9 mouse cellular contexts compared by ENCODE assay signal in the genomic region with DNA sequence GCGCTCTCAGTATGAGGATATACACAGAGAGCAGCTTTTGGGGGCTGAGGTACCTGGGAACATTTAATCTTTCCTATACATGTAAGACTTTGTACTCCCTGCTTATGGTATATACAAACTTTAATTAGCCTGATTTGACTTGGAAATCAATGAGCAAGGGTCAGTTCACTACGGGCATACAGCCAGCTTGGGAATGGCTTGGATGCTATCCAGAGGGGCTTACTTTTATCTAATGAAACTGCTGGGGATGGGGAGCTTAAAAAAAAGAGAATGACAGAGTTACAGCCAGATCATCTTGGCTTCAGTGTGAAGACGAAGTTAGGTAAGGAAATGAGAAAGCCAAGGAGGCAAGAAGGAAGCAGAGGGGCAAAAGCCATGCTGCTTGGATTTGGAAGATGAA. TPM values are rescaled to one million over a fixed set of nuclear protein-coding genes. Genes with fewer than 3 reads are reported as not detected.
DNase-seq lines count a peak whose midpoint lies in the region; ATAC-seq and TF ChIP-seq lines count a peak whose summit lies in the region.
"Had no signal": no experiment of that assay in that cellular context is flagged by ENCODE, and none has a peak within 500 bp of the region (broad histone marks: within the 10 kb centered on the region; RNA-seq: fewer than 3 reads in every experiment).

No protein-coding gene starts in this region.

- TF ChIP-seq EP300 in heart, postnatal 0 days (IDR thresholded peaks at IDR 0.05; ENCODE audit: low read depth), result no peak

- peak overlapping the region; percentile 26 for H3K4me3 ChIP-seq in heart, postnatal 0 days (ENCODE audit: low read depth, low read length)
- H3K4me3 ChIP-seq in forebrain, embryonic 10.5 days, result peak overlapping the region; percentile 92
- peak overlapping the region; percentile 28 for H3K4me3 ChIP-seq in kidney, embryonic 14.5 days (ENCODE audit: low read length)
- H3K4me3 ChIP-seq in midbrain, embryonic 16.5 days (ENCODE audit: low read depth, low read length), result peak overlapping the region; percentile 34

- ATAC-seq in heart, postnatal 0 days (ENCODE audit: insufficient read depth, low read depth), result no peak
- no peak for ATAC-seq in kidney, embryonic 14.5 days (ENCODE audit: low FRiP score, low TSS enrichment)
- no peak for ATAC-seq in midbrain, embryonic 16.5 days

- H3K9me3 ChIP-seq in heart, postnatal 0 days (replicated peaks; ENCODE audit: control insufficient read depth, low read length), result no peaks in the 10 kb centered on the region
- no peaks in the 10 kb centered on the region for H3K9me3 ChIP-seq in forebrain, embryonic 10.5 days
- H3K9me3 ChIP-seq in kidney, embryonic 14.5 days (ENCODE audit: control insufficient read depth, low read length), result no peaks in the 10 kb centered on the region
- no peaks in the 10 kb centered on the region for H3K9me3 ChIP-seq in midbrain, embryonic 16.5 days (replicated peaks; ENCODE audit: control insufficient read depth, low read length, poor library complexity, severe bottlenecking)

- TF ChIP-seq CTCF in heart, postnatal 0 days (IDR thresholded peaks at IDR 0.05; ENCODE audit: low read depth), result no peak

- peaks cover 9% of the 10 kb centered on the region; the same call in 1 of the 2 replicates for H3K36me3 ChIP-seq in heart, postnatal 0 days (replicated peaks; ENCODE audit: control insufficient read depth, insufficient read depth, low read length)
- H3K36me3 ChIP-seq in forebrain, embryonic 10.5 days (replicated peaks), result peaks cover 38% of the 10 kb centered on the region
- H3K36me3 ChIP-seq in kidney, embryonic 14.5 days (ENCODE audit: control insufficient read depth, insufficient read depth, low read length), result peaks cover 16% of the 10 kb centered on the region; the same call in 1 of the 2 replicates
- H3K36me3 ChIP-seq in midbrain, embryonic 16.5 days (ENCODE audit: control insufficient read depth, insufficient read depth, low read length), result peaks cover 9% of the 10 kb centered on the region; the same call in 1 of the 2 replicates

- no peaks in the 10 kb centered on the region for H3K27me3 ChIP-seq in heart, postnatal 0 days (ENCODE audit: control insufficient read depth, insufficient read depth, low read length)
- H3K27me3 ChIP-seq in forebrain, embryonic 10.5 days (ENCODE audit: poor library complexity, severe bottlenecking), result no peaks in the 10 kb centered on the region
- H3K27me3 ChIP-seq in kidney, embryonic 14.5 days (ENCODE audit: control insufficient read depth, insufficient read depth, low read length), result no peaks in the 10 kb centered on the region
- no peaks in the 10 kb centered on the region for H3K27me3 ChIP-seq in midbrain, embryonic 16.5 days (ENCODE audit: control insufficient read depth, insufficient read depth, low read depth, low read length)

- H3K4me2 ChIP-seq in heart, postnatal 0 days (ENCODE audit: low read depth, low read length), result peak overlapping the region; percentile 57
- peak overlapping the region; percentile 49 for H3K4me2 ChIP-seq in kidney, embryonic 14.5 days (replicated peaks; ENCODE audit: low read depth, low read length)
- H3K4me2 ChIP-seq in midbrain, embryonic 16.5 days (ENCODE audit: low read length), result peak overlapping the region; percentile 86

- no peak overlapping the region for H3K27ac ChIP-seq in heart, postnatal 0 days (ENCODE audit: low read depth)
- H3K27ac ChIP-seq in forebrain, embryonic 10.5 days, result no peak overlapping the region
- no peak overlapping the region for H3K27ac ChIP-seq in kidney, embryonic 14.5 days (ENCODE audit: low read depth, low read length)
- no peak overlapping the region for H3K27ac ChIP-seq in midbrain, embryonic 16.5 days (ENCODE audit: low read length)

- DNase-seq in heart, postnatal 0 days (ENCODE audit: low spot score), result no peak
- DNase-seq in heart, adult 9 months (ENCODE audit: low spot score in 2 of 2), result no peak
- no peak for DNase-seq in forebrain, embryonic 10.5 days (ENCODE audit: extremely low spot score, low spot score)
- DNase-seq in layer of hippocampus, postnatal 14 days (ENCODE audit: low spot score in 2 of 2), result no peak
- DNase-seq in thymus, postnatal 36 days, result no peak
- DNase-seq in cerebellum, postnatal 25 days, result no peak

- H3K4me1 ChIP-seq in heart, postnatal 0 days (ENCODE audit: control insufficient read depth, insufficient read depth), result peaks cover 34% of the 10 kb centered on the region
- H3K4me1 ChIP-seq in forebrain, embryonic 10.5 days, result peaks cover 46% of the 10 kb centered on the region
- peaks cover 22% of the 10 kb centered on the region for H3K4me1 ChIP-seq in kidney, embryonic 14.5 days (ENCODE audit: control insufficient read depth, insufficient read depth, low read length)
- peaks cover 39% of the 10 kb centered on the region for H3K4me1 ChIP-seq in midbrain, embryonic 16.5 days (ENCODE audit: control insufficient read depth, insufficient read depth, low read length)

- 24% methylated on average over 3 of the region's 3 CpGs for WGBS in heart, postnatal 0 days
- 73% methylated on average over 3 of the region's 3 CpGs for WGBS in forebrain, embryonic 10.5 days
- 44% methylated on average over 3 of the region's 3 CpGs for WGBS in kidney, embryonic 14.5 days
- WGBS in midbrain, embryonic 16.5 days, result 25% methylated on average over 3 of the region's 3 CpGs

- peak overlapping the region; percentile 40 for H3K9ac ChIP-seq in heart, postnatal 0 days (replicated peaks; ENCODE audit: low read depth, low read length)
- peak overlapping the region; percentile 42 for H3K9ac ChIP-seq in kidney, embryonic 14.5 days (ENCODE audit: low read depth, low read length)
- H3K9ac ChIP-seq in midbrain, embryonic 16.5 days (ENCODE audit: low read depth, low read length), result peak overlapping the region; percentile 10; the same call in 1 of the 2 replicates

RNA-seq across cellular contexts. Expression of a gene that starts 2.9 kb away (rescaled TPM):
- total RNA-seq in heart, postnatal 0 days (2014; rRNA removed; ENCODE audit: low replicate concordance), result 9.2 and 13.6 TPM in 2 replicates
- 3.7 and 4.5 TPM in 2 replicates for polyA plus RNA-seq in heart, postnatal 0 days (2015; fragmentation: Nextera tagmentation; extraction: Ambion mirVana)
- 10.6 and 12.0 TPM in 2 replicates for polyA plus RNA-seq in forebrain, embryonic 10.5 days (2016; fragmentation: Nextera tagmentation; extraction: Ambion mirVana)
- polyA plus RNA-seq in kidney, embryonic 14.5 days (2014; fragmentation: Nextera tagmentation; extraction: Ambion mirVana), result 9.1 and 15.4 TPM in 2 replicates
- polyA plus RNA-seq in midbrain, embryonic 16.5 days (2015; fragmentation: Nextera tagmentation; extraction: Ambion mirVana), result 20.9 and 24.6 TPM in 2 replicates
- total RNA-seq in layer of hippocampus, postnatal 14 days (2021), result 10 to 100 TPM; 30.2 to 30.6 TPM

RNA-seq across cellular contexts. Expression of a gene that starts 29.6 kb away (rescaled TPM):
- 13.6 and 15.1 TPM in 2 replicates for total RNA-seq in heart, postnatal 0 days (2014; rRNA removed; ENCODE audit: low replicate concordance)
- polyA plus RNA-seq in heart, postnatal 0 days (2015; fragmentation: Nextera tagmentation; extraction: Ambion mirVana), result 3.1 and 3.8 TPM in 2 replicates
- polyA plus RNA-seq in forebrain, embryonic 10.5 days (2016; fragmentation: Nextera tagmentation; extraction: Ambion mirVana), result 22.8 and 24.7 TPM in 2 replicates
- polyA plus RNA-seq in kidney, embryonic 14.5 days (2014; fragmentation: Nextera tagmentation; extraction: Ambion mirVana), result 22.5 and 28.8 TPM in 2 replicates
- 1.4 and 2.4 TPM in 2 replicates for polyA plus RNA-seq in midbrain, embryonic 16.5 days (2015; fragmentation: Nextera tagmentation; extraction: Ambion mirVana)
- total RNA-seq in layer of hippocampus, postnatal 14 days (2021), result 1 to 10 TPM; 1.6 to 1.7 TPM

RNA-seq across cellular contexts. Expression of a gene that starts 48.1 kb away (rescaled TPM):
- total RNA-seq in heart, postnatal 0 days (2014; rRNA removed; ENCODE audit: low replicate concordance), result 0.38 TPM in 1 of 2 replicates, not detected in the other
- polyA plus RNA-seq in heart, postnatal 0 days (2015; fragmentation: Nextera tagmentation; extraction: Ambion mirVana), result 0.12 and 0.16 TPM in 2 replicates
- 0.73 and 1.0 TPM in 2 replicates for polyA plus RNA-seq in forebrain, embryonic 10.5 days (2016; fragmentation: Nextera tagmentation; extraction: Ambion mirVana)
- polyA plus RNA-seq in kidney, embryonic 14.5 days (2014; fragmentation: Nextera tagmentation; extraction: Ambion mirVana), result 0.14 and 0.16 TPM in 2 replicates
- polyA plus RNA-seq in midbrain, embryonic 16.5 days (2015; fragmentation: Nextera tagmentation; extraction: Ambion mirVana), result 2.2 and 3.2 TPM in 2 replicates
- under 1 TPM; 0.45 to 0.58 TPM for total RNA-seq in layer of hippocampus, postnatal 14 days (2021)
- total RNA-seq: MEL had no signal

Comparison
In these comparisons a context has a peak if more than half of its experiments do, and no peak if none do; other contexts are left out.
1. H3K4me3 ChIP-seq: peak in every context shown above with its lines; median percentile 92 in forebrain, embryonic 10.5 days; 34 in midbrain, embryonic 16.5 days; 28 in kidney, embryonic 14.5 days; 26 in heart, postnatal 0 days.